Mouse (Mus musculus) heart, adult 9 months (tissue): ENCODE measurements at regions not wholly inside any gene's neighbourhood (a gene's known extent, or its start where the extent isn't known, plus 50 kb on each side); places are given as distances from the start of the nearest gene placed in this dataset.

ENCODE experiments used
- DNase-seq, 2 experiments: peaks; one replicate each; pipeline ENCODE4 v3.0.0; 2022; ENCODE audit warnings: low spot score in 2 of 2

GRCm38 (mm10) chr5:73729646-73730045 lies 78.5 kb downstream of the Spata18 start:
- peak; percentile 45 to 52 for DNase-seq

GRCm38 (mm10) chr5:73731423-73731822 lies 80.2 kb downstream of the Spata18 start:
- DNase-seq: no peak

DNA sequence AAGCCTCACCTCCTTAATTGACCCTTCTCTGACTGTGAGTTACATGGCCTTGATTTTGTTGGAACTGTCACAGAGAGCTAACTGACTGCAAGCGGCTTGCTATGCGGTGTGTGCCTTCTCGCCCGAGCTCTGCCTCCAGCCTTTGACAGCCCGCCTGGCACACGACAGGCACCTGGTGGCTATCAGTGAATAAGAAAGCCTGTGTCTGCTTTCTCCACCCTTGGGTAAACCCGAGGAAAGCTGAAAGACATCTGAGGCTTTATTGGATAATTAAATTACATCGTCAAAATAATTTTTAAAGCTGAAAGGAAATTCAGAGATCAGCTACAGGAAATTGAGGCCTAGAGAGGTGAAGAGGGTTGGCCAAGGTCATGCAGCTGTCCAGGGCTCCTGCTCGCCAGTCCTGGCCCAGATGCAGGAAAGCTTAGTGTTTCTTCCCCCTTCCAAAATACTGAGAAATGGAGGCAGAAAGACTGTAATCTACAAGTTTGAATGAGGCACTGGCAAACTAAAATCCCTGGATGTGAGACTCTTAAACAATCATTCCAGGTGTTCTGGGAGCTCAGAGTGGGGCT lies 80.9 kb downstream of the Spata18 start:
- DNase-seq: no peak

GRCm38 (mm10) chr5:73740766-73741165 lies 89.6 kb downstream of the Spata18 start:
- peak; percentile 30 to 47 for DNase-seq

DNA sequence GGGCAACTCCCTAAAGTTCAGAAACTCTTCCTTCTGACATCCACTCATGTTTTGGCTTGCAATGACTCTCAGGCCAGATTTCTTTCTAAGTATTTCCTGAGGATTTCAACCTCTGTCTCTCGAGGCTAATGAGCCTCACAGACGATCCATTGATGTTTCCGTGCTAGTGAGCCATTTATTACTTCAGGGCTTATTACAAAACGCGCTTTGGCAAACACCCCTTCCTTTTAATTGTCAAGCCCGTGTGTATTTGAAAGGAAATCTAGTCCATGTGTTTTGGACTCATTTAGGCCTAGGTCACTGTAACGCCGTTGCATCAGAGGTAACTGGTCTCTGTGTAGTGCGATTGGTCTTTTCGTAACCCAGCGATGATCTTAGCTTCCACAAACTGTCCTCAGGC lies 90.3 kb downstream of the Spata18 start:
- peak; percentile 48 to 54 for DNase-seq

- no peak for DNase-seq
Observed at GRCm38 (mm10) chr5:73743953-73744352, 92.8 kb downstream of the Spata18 start.

- no peak for DNase-seq
Observed at GRCm38 (mm10) chr5:73749791-73750190, 98.6 kb downstream of the Spata18 start.

DNA sequence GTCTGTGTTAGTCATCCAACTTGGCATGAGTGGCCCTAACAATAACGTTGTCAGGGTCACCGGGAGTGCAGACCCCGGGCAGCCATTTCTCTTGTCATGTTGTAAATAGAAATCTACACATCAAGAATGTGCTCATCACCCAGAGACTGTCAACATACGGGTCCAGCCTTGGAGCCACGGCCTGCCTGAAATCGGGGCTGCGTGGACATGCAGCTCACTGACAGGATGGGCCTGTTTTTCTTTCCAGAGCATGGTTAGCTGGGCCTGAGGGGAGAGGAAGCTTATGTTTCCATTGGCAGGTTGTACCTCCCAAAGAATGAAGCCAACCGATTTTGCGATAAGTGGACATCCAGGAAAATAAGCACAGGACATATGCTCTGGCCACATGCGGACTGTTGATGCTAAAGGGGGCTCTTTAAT lies 101.1 kb downstream of the Spata18 start:
- DNase-seq: peak; percentile 27 to 40

- no peak for DNase-seq
Observed at GRCm38 (mm10) chr5:73753827-73754226, 102.6 kb downstream of the Spata18 start.

DNA sequence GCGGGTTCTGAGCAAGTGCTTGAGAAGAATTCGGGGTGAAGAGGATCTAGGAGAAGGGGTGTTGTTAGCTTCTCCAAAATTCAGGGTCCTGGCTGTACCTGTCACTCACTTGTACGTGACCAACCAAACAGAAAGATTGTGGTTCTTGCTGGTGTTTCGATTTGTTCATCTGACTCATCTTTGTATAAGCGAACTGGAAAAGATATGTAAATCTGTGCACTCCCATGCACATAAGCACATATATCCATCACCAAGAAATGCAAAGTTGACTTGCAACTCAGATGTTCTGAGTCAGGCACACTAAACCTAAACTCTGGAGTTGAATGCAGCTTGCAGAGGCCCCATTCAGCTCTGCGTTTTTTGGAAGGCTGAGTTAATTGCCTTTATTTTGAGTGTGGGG lies 107.4 kb downstream of the Spata18 start:
- no peak for DNase-seq

GRCm38 (mm10) chr5:73761236-73761635 lies 110.1 kb downstream of the Spata18 start:
- no peak for DNase-seq

GRCm38 (mm10) chr5:73761709-73762108 lies 110.5 kb downstream of the Spata18 start:
- DNase-seq: peak; percentile 75 to 81

- DNase-seq: no peak
Observed at GRCm38 (mm10) chr5:73764226-73764625, 113.0 kb downstream of the Spata18 start.

GRCm38 (mm10) chr5:73765466-73765865 lies 114.3 kb downstream of the Spata18 start:
- no peak for DNase-seq

DNA sequence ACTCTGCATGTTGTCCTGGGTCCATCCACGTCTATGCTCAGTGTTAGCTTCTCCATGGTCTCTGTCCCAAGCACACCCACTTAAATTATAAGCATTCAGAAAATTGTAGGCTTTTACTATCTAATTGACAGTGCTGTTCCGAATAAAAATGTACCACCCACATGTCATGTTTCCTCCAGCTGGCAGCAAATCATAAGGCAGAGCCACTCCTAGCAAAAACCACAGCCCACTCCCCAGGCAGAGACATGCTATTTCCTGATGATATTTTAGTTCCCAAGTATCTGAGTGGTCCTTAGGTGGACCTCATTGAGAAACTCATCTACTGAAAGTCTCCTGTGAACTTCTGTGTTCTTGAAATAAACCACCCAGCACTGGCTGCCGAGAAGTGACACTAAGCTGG lies 117.1 kb downstream of the Spata18 start:
- DNase-seq: no peak

GRCm38 (mm10) chr5:73775775-73776548 lies 124.8 kb downstream of the Spata18 start:
- DNase-seq: no peak

GRCm38 (mm10) chr5:73777282-73777921 lies 126.2 kb downstream of the Spata18 start:
- peak; percentile 88 to 89 for DNase-seq

DNA sequence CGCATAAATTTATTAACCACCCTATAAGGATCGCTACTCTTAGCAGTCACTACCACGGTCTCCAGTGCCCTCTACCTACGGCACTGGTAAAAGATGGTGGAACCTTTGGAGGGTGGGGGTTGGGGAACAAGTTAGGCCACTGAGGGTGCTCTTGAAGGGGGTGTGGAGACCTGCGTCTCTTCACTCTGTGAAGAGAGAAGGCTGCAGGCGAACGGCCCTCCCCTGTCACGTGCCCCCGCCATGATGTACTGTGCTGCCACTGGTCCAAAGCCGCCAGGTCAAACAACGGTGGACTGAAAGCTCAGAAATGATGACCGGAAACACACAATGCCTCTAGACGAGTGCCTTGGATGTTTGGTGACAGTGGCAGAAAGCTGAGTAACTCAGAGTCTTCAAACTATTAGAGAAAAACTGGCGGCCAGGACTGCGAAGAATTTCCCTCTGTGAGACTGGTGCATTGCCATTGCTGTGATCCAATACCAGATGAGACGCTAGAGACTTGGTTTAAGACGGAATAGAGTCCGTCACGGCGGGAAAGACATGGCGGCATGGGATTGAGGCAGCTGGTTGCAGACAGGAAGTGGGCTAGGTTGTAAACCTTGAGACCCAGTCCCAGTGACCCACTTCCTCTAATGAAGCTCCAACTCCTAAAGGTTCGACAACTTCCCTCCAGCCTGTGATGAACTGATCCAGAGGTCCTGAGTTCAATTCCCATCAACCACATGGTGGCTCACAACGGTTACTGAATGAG lies 130.2 kb downstream of the Spata18 start:
- DNase-seq: no peak

DNA sequence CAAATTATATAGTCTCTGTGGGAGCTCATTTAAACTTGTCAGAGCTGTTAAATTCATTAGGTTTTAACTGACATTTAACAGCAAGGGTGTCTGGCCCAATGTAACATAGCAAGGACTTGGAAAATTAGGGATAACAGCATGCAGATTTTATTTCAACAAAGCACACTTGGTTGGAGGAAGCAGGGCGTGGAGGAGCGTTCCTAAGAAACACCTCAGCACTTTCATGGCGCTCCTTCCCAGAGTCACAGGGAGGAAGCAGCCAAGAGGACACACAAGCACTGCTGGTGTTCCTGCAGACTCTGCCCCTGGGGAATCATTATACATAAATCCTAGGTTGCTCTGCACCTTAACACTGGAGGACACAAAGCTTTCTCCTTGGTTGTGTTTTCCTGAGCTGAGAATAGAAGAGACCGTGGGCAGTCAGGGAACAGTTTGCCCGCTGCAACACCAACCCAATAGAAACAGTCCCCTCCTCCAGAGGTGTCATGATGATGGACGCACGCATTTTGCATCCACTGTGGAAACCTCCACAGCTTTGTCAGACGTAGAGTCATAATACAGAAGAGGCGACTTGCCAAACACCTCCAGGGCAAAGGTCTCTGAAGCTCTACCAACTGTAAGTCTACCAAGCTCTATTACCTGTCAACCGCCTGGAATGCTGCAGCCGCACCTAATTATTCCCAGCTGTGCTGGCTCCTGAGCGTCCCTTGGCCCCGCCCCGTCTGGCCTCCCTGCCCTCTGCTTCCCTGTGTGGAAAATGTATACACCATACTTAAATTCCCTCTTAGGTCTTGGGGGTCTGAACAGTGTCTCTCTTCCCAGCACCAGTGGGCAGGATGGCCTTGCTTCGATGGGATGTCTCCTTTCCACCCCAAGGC lies 131.3 kb downstream of the Spata18 start:
- no peak for DNase-seq

DNA sequence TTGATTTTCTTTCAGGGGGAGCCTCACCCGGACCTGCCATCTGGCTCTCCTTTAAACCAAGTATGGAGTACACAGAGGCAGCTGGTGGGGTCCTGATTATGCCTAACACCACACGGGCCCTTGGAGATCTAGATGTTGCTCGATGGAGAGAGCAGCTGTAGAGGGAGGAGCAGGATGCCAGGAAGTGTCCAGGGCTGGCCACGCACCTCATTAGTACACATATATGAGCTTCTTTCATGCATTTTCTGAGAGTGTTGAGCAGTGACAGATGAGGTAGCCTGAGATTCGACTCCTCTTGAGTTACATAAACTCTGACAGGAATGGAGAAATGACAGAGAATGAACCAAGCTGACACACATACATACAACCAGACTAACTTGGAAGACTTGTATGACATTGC lies 136.1 kb downstream of the Spata18 start:
- DNase-seq: no peak

DNA sequence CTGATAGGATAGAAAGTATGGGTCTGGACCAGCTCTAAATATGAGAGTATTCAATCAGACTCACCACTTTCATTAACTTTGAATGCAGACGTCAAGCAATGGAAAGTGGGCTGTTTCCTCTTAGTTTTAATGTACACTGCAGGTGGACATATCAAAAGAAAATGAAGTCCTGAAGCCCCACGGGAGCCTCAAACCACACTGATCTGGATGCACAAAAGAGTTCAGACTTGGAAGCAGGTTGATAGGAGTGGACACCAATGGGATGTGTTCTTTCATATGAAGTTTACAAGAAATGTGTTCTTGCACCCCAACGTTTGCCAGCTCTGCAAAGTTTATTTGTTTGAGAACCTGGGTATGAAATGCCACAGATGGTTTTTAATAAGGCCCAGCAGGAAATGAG lies 141.0 kb downstream of the Spata18 start:
- DNase-seq: no peak
